Mouse (Mus musculus): Measurements from ENCODE around the gene Tob1. TPM values are rescaled to one million over a fixed set of nuclear protein-coding genes. Genes with fewer than 3 reads are reported as not detected.

Tob1 gene
- polyA plus RNA-seq, 1 experiment: 33.8 TPM

- TF ChIP-seq POLR2A (IDR thresholded peaks at IDR 0.05; ENCODE audit: extremely low read depth, insufficient read depth, low read length) (no peak), CTCF (IDR thresholded peaks at IDR 0.05; ENCODE audit: extremely low read depth, insufficient read depth, low read length) (no peak)
- H3K4me3 ChIP-seq (ENCODE audit: insufficient read depth, low read length): no peak overlapping the region
- peaks cover 6% of the 10 kb centered on the region for H3K4me1 ChIP-seq (ENCODE audit: control insufficient read depth, insufficient read depth, low read length)
- H3K27ac ChIP-seq (ENCODE audit: insufficient read depth, low read length): no peak overlapping the region
Observed at GRCm38 (mm10) chr11:94216247-94216646, 5.0 kb downstream of the Tob1 start.

- TF ChIP-seq POLR2A (IDR thresholded peaks at IDR 0.05; ENCODE audit: extremely low read depth, insufficient read depth, low read length): no peak
- no peak for TF ChIP-seq CTCF (IDR thresholded peaks at IDR 0.05; ENCODE audit: extremely low read depth, insufficient read depth, low read length)
- no peaks in the 10 kb centered on the region for H3K4me1 ChIP-seq (ENCODE audit: control insufficient read depth, insufficient read depth, low read length)
- no peak overlapping the region for H3K4me3 ChIP-seq (ENCODE audit: insufficient read depth, low read length)
- no peak overlapping the region for H3K27ac ChIP-seq (ENCODE audit: insufficient read depth, low read length)
Observed at GRCm38 (mm10) chr11:94221257-94221656, 10.0 kb downstream of the Tob1 start.

- TF ChIP-seq POLR2A (IDR thresholded peaks at IDR 0.05; ENCODE audit: extremely low read depth, insufficient read depth, low read length) (no peak), CTCF (IDR thresholded peaks at IDR 0.05; ENCODE audit: extremely low read depth, insufficient read depth, low read length) (no peak)
- Histone ChIP-seq H3K4me3 (ENCODE audit: insufficient read depth, low read length) (no peak overlapping the region), H3K27ac (ENCODE audit: insufficient read depth, low read length) (no peak overlapping the region)
Observed at GRCm38 (mm10) chr11:94223531-94223930, 12.3 kb downstream of the Tob1 start.

GRCm38 (mm10) chr11:94225985-94226384 is 14.7 kb downstream of the Tob1 start:
- TF ChIP-seq POLR2A (IDR thresholded peaks at IDR 0.05; ENCODE audit: extremely low read depth, insufficient read depth, low read length) (no peak), CTCF (IDR thresholded peaks at IDR 0.05; ENCODE audit: extremely low read depth, insufficient read depth, low read length) (peak; percentile 73)
- H3K4me3 ChIP-seq (ENCODE audit: insufficient read depth, low read length): no peak overlapping the region
- no peaks in the 10 kb centered on the region for H3K4me1 ChIP-seq (ENCODE audit: control insufficient read depth, insufficient read depth, low read length)
- H3K27ac ChIP-seq (ENCODE audit: insufficient read depth, low read length): no peak overlapping the region

More at GRCm38 (mm10) chr11:94223531-94223930, 12.3 kb downstream of the Tob1 start:
- no peaks in the 10 kb centered on the region for H3K4me1 ChIP-seq (ENCODE audit: control insufficient read depth, insufficient read depth, low read length)

DNA sequence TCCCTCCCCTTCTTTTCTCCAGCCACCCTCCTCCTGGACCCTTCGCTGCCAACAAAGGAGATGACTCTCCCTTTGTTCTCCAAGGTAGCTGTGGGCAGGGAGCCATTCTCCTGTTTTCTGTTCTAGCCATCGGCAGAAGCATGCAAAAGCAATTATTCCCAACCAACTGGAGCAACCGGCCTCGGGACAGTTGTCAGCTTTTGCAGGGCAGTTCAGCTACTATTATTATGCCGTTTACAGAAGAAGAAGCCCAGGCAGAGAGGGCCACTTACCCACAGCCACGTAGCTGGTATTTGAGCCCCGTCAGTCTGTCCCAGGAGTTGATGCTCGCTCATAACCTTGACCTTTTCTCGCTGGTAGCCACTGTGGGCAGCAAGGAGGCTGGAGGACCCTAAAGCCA is 17.2 kb downstream of the Tob1 start:
- no peak overlapping the region for H3K27ac ChIP-seq (ENCODE audit: insufficient read depth, low read length)

GRCm38 (mm10) chr11:94229207-94229960 is 18.1 kb downstream of the Tob1 start:
- H3K27ac ChIP-seq (ENCODE audit: insufficient read depth, low read length): no peak overlapping the region

More for the DNA sequence above, 17.2 kb downstream of the Tob1 start:
- no peak for TF ChIP-seq POLR2A (IDR thresholded peaks at IDR 0.05; ENCODE audit: extremely low read depth, insufficient read depth, low read length)
- no peak for TF ChIP-seq CTCF (IDR thresholded peaks at IDR 0.05; ENCODE audit: extremely low read depth, insufficient read depth, low read length)
- peaks cover 7% of the 10 kb centered on the region for H3K4me1 ChIP-seq (ENCODE audit: control insufficient read depth, insufficient read depth, low read length)
- no peak overlapping the region for H3K4me3 ChIP-seq (ENCODE audit: insufficient read depth, low read length)

DNA sequence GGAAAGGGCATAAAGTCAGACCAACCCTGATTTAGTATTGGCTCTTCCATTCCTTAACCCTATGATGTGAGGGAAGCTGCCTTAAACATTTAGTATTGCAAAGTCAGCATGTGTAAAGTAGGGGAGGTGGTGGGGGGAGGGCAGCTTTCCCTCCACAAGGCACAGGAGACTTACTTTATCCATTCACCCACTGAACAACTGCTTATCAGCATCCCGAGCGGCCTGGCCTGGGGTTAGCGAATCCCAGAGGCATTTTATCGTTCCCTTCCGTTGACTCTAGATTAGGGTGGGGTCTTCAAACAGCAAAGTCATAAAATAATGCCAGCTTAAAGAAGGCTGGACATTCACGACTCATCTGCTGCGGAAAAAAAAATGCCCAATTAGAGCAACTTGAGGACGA is 19.0 kb downstream of the Tob1 start:
- TF ChIP-seq CTCF (IDR thresholded peaks at IDR 0.05; ENCODE audit: extremely low read depth, insufficient read depth, low read length): no peak
- TF ChIP-seq POLR2A (IDR thresholded peaks at IDR 0.05; ENCODE audit: extremely low read depth, insufficient read depth, low read length): no peak
- no peak overlapping the region for H3K27ac ChIP-seq (ENCODE audit: insufficient read depth, low read length)
- no peak overlapping the region for H3K4me3 ChIP-seq (ENCODE audit: insufficient read depth, low read length)
- peaks cover 7% of the 10 kb centered on the region for H3K4me1 ChIP-seq (ENCODE audit: control insufficient read depth, insufficient read depth, low read length)

More at GRCm38 (mm10) chr11:94229207-94229960, 18.1 kb downstream of the Tob1 start:
- H3K4me1 ChIP-seq (ENCODE audit: control insufficient read depth, insufficient read depth, low read length): peaks cover 7% of the 10 kb centered on the region
- TF ChIP-seq CTCF (IDR thresholded peaks at IDR 0.05; ENCODE audit: extremely low read depth, insufficient read depth, low read length) (no peak), POLR2A (IDR thresholded peaks at IDR 0.05; ENCODE audit: extremely low read depth, insufficient read depth, low read length) (no peak)
- H3K4me3 ChIP-seq (ENCODE audit: insufficient read depth, low read length): no peak overlapping the region

DNA sequence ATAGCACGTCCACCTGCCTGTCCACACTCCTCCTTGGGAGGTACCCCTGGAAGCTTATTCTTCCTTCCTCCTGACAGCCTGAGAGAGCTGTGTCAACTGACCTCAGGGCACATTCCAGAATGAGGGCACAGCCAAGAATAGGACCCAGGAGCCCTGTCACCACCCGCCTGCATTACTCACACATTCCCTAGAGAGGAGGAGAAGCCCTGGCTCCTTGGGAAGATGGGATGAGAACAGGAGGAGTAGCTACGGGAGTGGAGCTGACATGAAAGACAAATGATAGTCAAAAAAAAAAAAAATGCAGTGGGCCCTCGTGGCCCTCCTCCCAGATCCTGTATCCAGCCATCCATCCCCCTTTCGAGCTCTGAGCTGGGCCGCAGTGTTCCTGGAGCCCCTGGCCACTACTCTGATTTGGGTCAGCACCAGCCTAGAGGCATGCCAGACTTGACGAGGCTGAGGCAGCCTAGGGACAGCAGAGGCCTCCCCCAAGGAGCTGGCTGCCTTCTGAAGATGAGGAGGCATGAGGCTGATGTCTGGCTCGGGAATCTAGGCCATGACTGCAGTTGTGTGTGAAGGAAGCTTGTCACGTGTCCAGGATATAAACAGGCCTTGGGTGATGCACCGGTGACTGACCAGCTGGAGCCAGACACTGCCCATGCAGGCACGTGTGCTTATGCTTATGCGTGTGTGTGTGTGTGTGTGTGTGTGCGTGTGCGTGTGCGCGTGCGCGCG is 20.7 kb downstream of the Tob1 start:
- TF ChIP-seq CTCF (IDR thresholded peaks at IDR 0.05; ENCODE audit: extremely low read depth, insufficient read depth, low read length) (no peak), POLR2A (IDR thresholded peaks at IDR 0.05; ENCODE audit: extremely low read depth, insufficient read depth, low read length) (no peak)
- Histone ChIP-seq H3K27ac (ENCODE audit: insufficient read depth, low read length) (no peak overlapping the region), H3K4me3 (ENCODE audit: insufficient read depth, low read length) (no peak overlapping the region), H3K4me1 (ENCODE audit: control insufficient read depth, insufficient read depth, low read length) (peaks cover 7% of the 10 kb centered on the region)

- peaks cover 7% of the 10 kb centered on the region for H3K4me1 ChIP-seq (ENCODE audit: control insufficient read depth, insufficient read depth, low read length)
- no peak for TF ChIP-seq POLR2A (IDR thresholded peaks at IDR 0.05; ENCODE audit: extremely low read depth, insufficient read depth, low read length)
- no peak for TF ChIP-seq CTCF (IDR thresholded peaks at IDR 0.05; ENCODE audit: extremely low read depth, insufficient read depth, low read length)
- H3K27ac ChIP-seq (ENCODE audit: insufficient read depth, low read length): peak overlapping the region; percentile 36
- no peak overlapping the region for H3K4me3 ChIP-seq (ENCODE audit: insufficient read depth, low read length)
Observed at GRCm38 (mm10) chr11:94233405-94233804, 22.2 kb downstream of the Tob1 start.

Measured in cortical plate, adult 2 months (tissue).